Mouse (Mus musculus): Measurements from ENCODE around the gene Hoxa9.

Hoxa9 gene

GRCm38 (mm10) chr6:52244471-52245039, 13.7 kb upstream of the Hoxa9 start:
- no peak for DNase-seq (ENCODE audit: low spot score in 2 of 2)

GRCm38 (mm10) chr6:52243681-52244121, 12.8 kb upstream of the Hoxa9 start:
- DNase-seq (ENCODE audit: low spot score in 2 of 2): no peak

- no peak for DNase-seq (ENCODE audit: low spot score in 2 of 2)
Measured at GRCm38 (mm10) chr6:52242801-52243332, 12.0 kb upstream of the Hoxa9 start.

- no peak for DNase-seq (ENCODE audit: low spot score in 2 of 2)
Measured at GRCm38 (mm10) chr6:52241001-52241621, 10.2 kb upstream of the Hoxa9 start.

- no peak for DNase-seq (ENCODE audit: low spot score in 2 of 2)
Measured at GRCm38 (mm10) chr6:52240389-52241000, 9.6 kb upstream of the Hoxa9 start, which contains the start of gene Hoxa10. Hoxa10 (minus strand) TSS chr6:52240854.

GRCm38 (mm10) chr6:52239625-52240388, 8.9 kb upstream of the Hoxa9 start:
- no peak for DNase-seq (ENCODE audit: low spot score in 2 of 2)

- no peak for DNase-seq (ENCODE audit: low spot score in 2 of 2)
Measured at GRCm38 (mm10) chr6:52238976-52239375, 8.1 kb upstream of the Hoxa9 start.

GRCm38 (mm10) chr6:52238155-52238545, 7.3 kb upstream of the Hoxa9 start:
- no peak for DNase-seq (ENCODE audit: low spot score in 2 of 2)

GRCm38 (mm10) chr6:52237346-52238154, 6.7 kb upstream of the Hoxa9 start:
- DNase-seq (ENCODE audit: low spot score in 2 of 2): no peak

GRCm38 (mm10) chr6:52236806-52237205, 5.9 kb upstream of the Hoxa9 start:
- no peak for DNase-seq (ENCODE audit: low spot score in 2 of 2)

GRCm38 (mm10) chr6:52235866-52236265, 5.0 kb upstream of the Hoxa9 start:
- DNase-seq (ENCODE audit: low spot score in 2 of 2): no peak

GRCm38 (mm10) chr6:52235267-52235666, 4.4 kb upstream of the Hoxa9 start:
- DNase-seq (ENCODE audit: low spot score in 2 of 2): no peak

- no peak for DNase-seq (ENCODE audit: low spot score in 2 of 2)
Measured at GRCm38 (mm10) chr6:52234428-52235140, 3.7 kb upstream of the Hoxa9 start.

GRCm38 (mm10) chr6:52233546-52234427, 2.9 kb upstream of the Hoxa9 start:
- no peak for DNase-seq (ENCODE audit: low spot score in 2 of 2)

GRCm38 (mm10) chr6:52232984-52233545, 2.2 kb upstream of the Hoxa9 start:
- no peak for DNase-seq (ENCODE audit: low spot score in 2 of 2)

- no peak for DNase-seq (ENCODE audit: low spot score in 2 of 2)
Measured at GRCm38 (mm10) chr6:52232568-52232965, 1.7 kb upstream of the Hoxa9 start.

GRCm38 (mm10) chr6:52231885-52232567, 1.1 kb upstream of the Hoxa9 start:
- no peak for DNase-seq (ENCODE audit: low spot score in 2 of 2)

- DNase-seq (ENCODE audit: low spot score in 2 of 2): no peak
Measured at GRCm38 (mm10) chr6:52229558-52230416, 1.1 kb downstream of the Hoxa9 start.

Data from frontal cortex, postnatal 36 days (tissue).